In genomic region chr14:21523851-21524441, GRCm38 (mm10) we compare ENCODE assay signal across 8 mouse cellular contexts. TPM values are rescaled to one million over a fixed set of nuclear protein-coding genes. Genes with fewer than 3 reads are reported as not detected.
DNase-seq lines count a peak whose midpoint lies in the region; ATAC-seq lines count a peak whose summit lies in the region.

No protein-coding gene starts in this region.

- DNase-seq in kidney, adult 11 months = no peak
- DNase-seq in cerebellum, adult 11 months = peak; percentile 81
- DNase-seq in left cerebral cortex, adult 18-20 months (ENCODE audit: low spot score in 2 of 2) = peak; percentile 69 to 83
- DNase-seq in midbrain, embryonic 14.5 days = peak; percentile 30
- DNase-seq in c-Kit-positive CD71-positive TER-119-positive erythroid progenitor cells, embryonic 14.5 days (ENCODE audit: low spot score) = no peak
- DNase-seq in gastrocnemius, postnatal 4 days (ENCODE audit: low spot score in 2 of 2) = no peak

- peak; percentile 71; the same call in 1 of the 2 replicates for ATAC-seq in kidney, embryonic 15.5 days (replicated peaks; ENCODE audit: low FRiP score)
- peak; percentile 84 for ATAC-seq in frontal cortex, adult (ENCODE audit: low TSS enrichment)
- ATAC-seq in midbrain, embryonic 14.5 days (ENCODE audit: low FRiP score, low TSS enrichment) = no peak

- no peak overlapping the region for H3K9ac ChIP-seq in kidney, embryonic 15.5 days
- H3K9ac ChIP-seq in midbrain, embryonic 14.5 days (replicated peaks; ENCODE audit: low read length) = no peak overlapping the region

- H3K9me3 ChIP-seq in kidney, embryonic 15.5 days (replicated peaks) = no peaks in the 10 kb centered on the region
- H3K9me3 ChIP-seq in midbrain, embryonic 14.5 days (ENCODE audit: control insufficient read depth, low read length) = no peaks in the 10 kb centered on the region

- H3K27ac ChIP-seq in kidney, embryonic 15.5 days = peak overlapping the region; percentile 76
- H3K27ac ChIP-seq in midbrain, embryonic 14.5 days (replicated peaks; ENCODE audit: low read depth, low read length) = peak overlapping the region; percentile 6; the same call in 1 of the 2 replicates

- peaks cover 8% of the 10 kb centered on the region; the same call in 1 of the 2 replicates for H3K36me3 ChIP-seq in kidney, embryonic 15.5 days
- no peaks in the 10 kb centered on the region for H3K36me3 ChIP-seq in midbrain, embryonic 14.5 days (ENCODE audit: control insufficient read depth, insufficient read depth, low read length)

- WGBS in kidney, embryonic 15.5 days = 36% methylated on average over 3 of the region's 3 CpGs
- WGBS in midbrain, embryonic 14.5 days = 18% methylated on average over 3 of the region's 3 CpGs

- no peaks in the 10 kb centered on the region for H3K27me3 ChIP-seq in kidney, embryonic 15.5 days
- H3K27me3 ChIP-seq in midbrain, embryonic 14.5 days (ENCODE audit: control insufficient read depth, insufficient read depth, low read length) = no peaks in the 10 kb centered on the region

- H3K4me3 ChIP-seq in kidney, embryonic 15.5 days (replicated peaks) = no peak overlapping the region
- H3K4me3 ChIP-seq in midbrain, embryonic 14.5 days (replicated peaks; ENCODE audit: low read depth, low read length) = no peak overlapping the region

- H3K4me1 ChIP-seq in kidney, embryonic 15.5 days = peaks cover 37% of the 10 kb centered on the region
- peaks cover 29% of the 10 kb centered on the region for H3K4me1 ChIP-seq in midbrain, embryonic 14.5 days (ENCODE audit: control insufficient read depth, insufficient read depth, low read length)

- H3K4me2 ChIP-seq in kidney, embryonic 15.5 days = no peak overlapping the region
- no peak overlapping the region for H3K4me2 ChIP-seq in midbrain, embryonic 14.5 days (ENCODE audit: low read length)

RNA-seq across cellular contexts. Expression of gene Kat6b, which starts 42.7 kb away (rescaled TPM):
- polyA plus RNA-seq in kidney, embryonic 15.5 days (2015; fragmentation: Nextera tagmentation; extraction: Ambion mirVana) = 13.8 and 15.7 TPM in 2 replicates
- 100 to 1,000 TPM; 126 to 132 TPM for total RNA-seq in left cerebral cortex, adult 18-20 months (2021)
- polyA plus RNA-seq in midbrain, embryonic 14.5 days (2014; fragmentation: Nextera tagmentation; extraction: Ambion mirVana) = 29.4 and 30.7 TPM in 2 replicates
- total RNA-seq in gastrocnemius, postnatal 4 days (2021) = 10 to 100 TPM; 40.7 to 42.3 TPM

Comparison
In these comparisons a context has a peak if more than half of its experiments do, and no peak if none do; other contexts are left out.
1. DNase-seq: peak in cerebellum, adult 11 months (single experiment), left cerebral cortex, adult 18-20 months (2 of 2) and midbrain, embryonic 14.5 days (single experiment); none in kidney, adult 11 months (single experiment), c-Kit-positive CD71-positive TER-119-positive erythroid progenitor cells, embryonic 14.5 days (single experiment) and gastrocnemius, postnatal 4 days (0 of 2).